ENCODE assay signal across 16 mouse cellular contexts in the genomic region with DNA sequence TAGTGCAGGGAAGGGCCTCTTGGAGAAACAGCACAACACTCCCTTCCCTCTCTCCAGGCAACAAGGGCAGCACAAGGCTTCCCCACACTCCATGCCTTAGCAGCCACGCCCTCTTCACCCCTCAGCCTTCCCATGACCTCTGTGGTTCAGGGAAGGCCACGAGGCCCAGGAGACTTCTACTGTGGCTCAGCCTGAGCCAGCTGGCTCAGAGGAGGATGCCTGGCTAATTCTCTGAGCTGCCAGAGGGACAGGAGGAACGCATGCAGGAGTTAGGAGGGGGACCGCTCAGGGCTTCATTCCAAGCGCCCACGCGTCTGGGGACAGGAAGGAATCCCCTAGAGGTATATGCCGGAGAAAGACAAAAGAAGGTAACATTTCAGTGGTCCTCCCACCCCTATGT. TPM values are rescaled to one million over a fixed set of nuclear protein-coding genes. Genes with fewer than 3 reads are reported as not detected.
A peak's percentile ranks its signal among the peaks of the same experiment; 100 is the strongest.
DNase-seq lines count a peak whose midpoint lies in the region; ATAC-seq lines count a peak whose summit lies in the region.
"Had no signal": no experiment of that assay in that cellular context is flagged by ENCODE, and none has a peak within 500 bp of the region (broad histone marks: within the 10 kb centered on the region; RNA-seq: fewer than 3 reads in every experiment).

No protein-coding gene starts in this region.

- 53% methylated on average over 8 of the region's 8 CpGs for WGBS in heart, embryonic 12.5 days
- 64% methylated on average over 8 of the region's 8 CpGs for WGBS in limb, embryonic 10.5 days

- no peak overlapping the region for H3K4me2 ChIP-seq in heart, embryonic 12.5 days
- H3K4me2 ChIP-seq: liver, embryonic 13.5 days; midbrain, embryonic 11.5 days had no signal

- H3K9me3 ChIP-seq in heart, embryonic 12.5 days (replicated peaks), result no peaks in the 10 kb centered on the region
- no peaks in the 10 kb centered on the region for H3K9me3 ChIP-seq in limb, embryonic 10.5 days (replicated peaks)
- H3K9me3 ChIP-seq: liver, embryonic 13.5 days had no signal

- ATAC-seq in heart, embryonic 12.5 days (ENCODE audit: insufficient number of reproducible peaks, low FRiP score), result no peak
- no peak for ATAC-seq in erythroid progenitor cell, adult 5-6 weeks (replicated peaks; ENCODE audit: low FRiP score, poor library complexity, severe bottlenecking)
- ATAC-seq: forebrain, embryonic 16.5 days; intestine, embryonic 16.5 days had no signal

- no peak overlapping the region for H3K4me3 ChIP-seq in heart, embryonic 12.5 days
- no peak overlapping the region for H3K4me3 ChIP-seq in limb, embryonic 10.5 days
- H3K4me3 ChIP-seq: layer of hippocampus, adult 2 months; liver, embryonic 13.5 days had no signal

- peak; percentile 44 for DNase-seq in adrenal gland, postnatal 10 days
- no peak for DNase-seq in adrenal gland, adult 18-20 months (ENCODE audit: low spot score in 2 of 2)
- peak; percentile 97 for DNase-seq in heart, adult 11 months
- DNase-seq in lung, postnatal 10 days, result peak; percentile 28
- DNase-seq in lung, postnatal 4 days, result no peak
- no peak for DNase-seq in limb, embryonic 10.5 days (ENCODE audit: low spot score)
- DNase-seq: adrenal gland, adult 8-10 months; liver, embryonic 13.5 days; thymus, postnatal 14 days had no signal

- H3K4me1 ChIP-seq in heart, embryonic 12.5 days (replicated peaks), result peaks cover 67% of the 10 kb centered on the region
- peaks cover 60% of the 10 kb centered on the region for H3K4me1 ChIP-seq in limb, embryonic 10.5 days
- H3K4me1 ChIP-seq: liver, embryonic 13.5 days had no signal

- H3K9ac ChIP-seq in heart, embryonic 12.5 days, result no peak overlapping the region
- H3K9ac ChIP-seq: liver, embryonic 13.5 days had no signal

- H3K27me3 ChIP-seq in heart, embryonic 12.5 days (replicated peaks), result 0 out of 2 replicates have a peak, but pooled peaks cover 10% of the 10 kb centered on the region
- peaks cover 38% of the 10 kb centered on the region for H3K27me3 ChIP-seq in limb, embryonic 10.5 days (ENCODE audit: low read depth, poor library complexity, severe bottlenecking)

- no peaks in the 10 kb centered on the region for H3K36me3 ChIP-seq in heart, embryonic 12.5 days
- H3K36me3 ChIP-seq in limb, embryonic 10.5 days, result no peaks in the 10 kb centered on the region
- H3K36me3 ChIP-seq: liver, embryonic 13.5 days had no signal

- H3K27ac ChIP-seq in heart, embryonic 12.5 days (ENCODE audit: poor library complexity, severe bottlenecking), result no peak overlapping the region
- H3K27ac ChIP-seq in limb, embryonic 10.5 days, result 0 out of 2 replicates have a peak overlapping the region, but pooled peaks have one; percentile 19
- H3K27ac ChIP-seq: layer of hippocampus, adult 2 months; liver, embryonic 13.5 days had no signal

RNA-seq across cellular contexts. Expression of a gene that starts 17.1 kb away (rescaled TPM):
- under 1 TPM; 0.39 to 0.45 TPM for total RNA-seq in adrenal gland, postnatal 10 days (2021)
- under 1 TPM; 0.06 to 0.07 TPM for total RNA-seq in adrenal gland, adult 18-20 months (2021)
- polyA plus RNA-seq in heart, embryonic 12.5 days (2016; fragmentation: Nextera tagmentation; extraction: Ambion mirVana), result 15.9 and 18.9 TPM in 2 replicates
- polyA plus RNA-seq in limb, embryonic 10.5 days (2016; fragmentation: Nextera tagmentation; extraction: Ambion mirVana), result 0.10 and 0.13 TPM in 2 replicates
- not detected in 2 replicates for total RNA-seq in erythroid progenitor cell, adult 5-6 weeks (2015; ENCODE audit: low replicate concordance)
- not detected in 2 replicates for total RNA-seq in erythroid progenitor cell, adult 5-6 weeks (2017; ENCODE audit: low replicate concordance)
- total RNA-seq: neutrophil, adult 5-6 weeks had no signal

Comparison
In these comparisons a context has a peak if more than half of its experiments do, and no peak if none do; other contexts are left out.
1. DNase-seq: peak in adrenal gland, postnatal 10 days (single experiment), heart, adult 11 months (single experiment) and lung, postnatal 10 days (single experiment); none in adrenal gland, adult 18-20 months (0 of 2), lung, postnatal 4 days (0 of 2) and limb, embryonic 10.5 days (single experiment).